Mouse (Mus musculus): ENCODE results near the gene Hspa1a. TPM values are rescaled to one million over a fixed set of nuclear protein-coding genes. Genes with fewer than 3 reads are reported as not detected.
"Not testable (repeated sequence)": the region's sequence is repeated elsewhere in the genome, so short reads cannot be mapped to it uniquely, and the experiment has no call there.

Hspa1a gene
- polyA plus RNA-seq, 1 experiment = 214 TPM

- H3K4me1 ChIP-seq (ENCODE audit: control insufficient read depth) = peaks cover 21% of the 10 kb centered on the region
- TF ChIP-seq TAL1 (IDR thresholded peaks at IDR 0.05; ENCODE audit: low read length) (no peak), GATA1 (IDR thresholded peaks at IDR 0.05; ENCODE audit: low read length) (no peak)
Observed at GRCm38 (mm10) chr17:35013221-35013620, 41.3 kb upstream of the Hspa1a start.

GRCm38 (mm10) chr17:35012430-35012829 is 40.5 kb upstream of the Hspa1a start:
- no peaks in the 10 kb centered on the region for H3K9me3 ChIP-seq (ENCODE audit: control insufficient read depth, low read length)
- H3K4me3 ChIP-seq (replicated peaks) = no peak overlapping the region
- H3K36me3 ChIP-seq (ENCODE audit: control insufficient read depth) = peaks cover 96% of the 10 kb centered on the region
- H3K4me1 ChIP-seq (ENCODE audit: control insufficient read depth) = peaks cover 17% of the 10 kb centered on the region
- TF ChIP-seq GATA1 (IDR thresholded peaks at IDR 0.05; ENCODE audit: low read length) (no peak), TAL1 (IDR thresholded peaks at IDR 0.05; ENCODE audit: low read length) (no peak)
- H3K27me3 ChIP-seq (ENCODE audit: control insufficient read depth) = no peaks in the 10 kb centered on the region

More at GRCm38 (mm10) chr17:35013221-35013620, 41.3 kb upstream of the Hspa1a start:
- Histone ChIP-seq H3K27me3 (ENCODE audit: control insufficient read depth) (no peaks in the 10 kb centered on the region), H3K4me3 (replicated peaks) (no peak overlapping the region), H3K36me3 (ENCODE audit: control insufficient read depth) (peaks cover 88% of the 10 kb centered on the region), H3K9me3 (ENCODE audit: control insufficient read depth, low read length) (no peaks in the 10 kb centered on the region)

- peaks cover 97% of the 10 kb centered on the region for H3K36me3 ChIP-seq (ENCODE audit: control insufficient read depth)
- peaks cover 9% of the 10 kb centered on the region for H3K4me1 ChIP-seq (ENCODE audit: control insufficient read depth)
Observed at GRCm38 (mm10) chr17:35011440-35011839, 39.5 kb upstream of the Hspa1a start.

GRCm38 (mm10) chr17:35009586-35009985 is 37.6 kb upstream of the Hspa1a start:
- Histone ChIP-seq H3K27me3 (ENCODE audit: control insufficient read depth) (no peaks in the 10 kb centered on the region), H3K36me3 (ENCODE audit: control insufficient read depth) (peaks cover 95% of the 10 kb centered on the region), H3K4me3 (replicated peaks) (no peak overlapping the region), H3K9me3 (ENCODE audit: control insufficient read depth, low read length) (no peaks in the 10 kb centered on the region), H3K4me1 (ENCODE audit: control insufficient read depth) (peaks cover 7% of the 10 kb centered on the region)
- TF ChIP-seq GATA1 (IDR thresholded peaks at IDR 0.05; ENCODE audit: low read length) = no peak
- TF ChIP-seq TAL1 (IDR thresholded peaks at IDR 0.05; ENCODE audit: low read length) = no peak

More at GRCm38 (mm10) chr17:35011440-35011839, 39.5 kb upstream of the Hspa1a start:
- H3K9me3 ChIP-seq (ENCODE audit: control insufficient read depth, low read length) = no peaks in the 10 kb centered on the region
- TF ChIP-seq GATA1 (IDR thresholded peaks at IDR 0.05; ENCODE audit: low read length) = no peak
- no peak for TF ChIP-seq TAL1 (IDR thresholded peaks at IDR 0.05; ENCODE audit: low read length)
- no peaks in the 10 kb centered on the region for H3K27me3 ChIP-seq (ENCODE audit: control insufficient read depth)
- H3K4me3 ChIP-seq (replicated peaks) = no peak overlapping the region

GRCm38 (mm10) chr17:35007387-35007991 is 35.5 kb upstream of the Hspa1a start:
- Histone ChIP-seq H3K4me3 (replicated peaks) (no peak overlapping the region), H3K4me1 (ENCODE audit: control insufficient read depth) (peaks cover 26% of the 10 kb centered on the region), H3K36me3 (ENCODE audit: control insufficient read depth) (peaks cover 87% of the 10 kb centered on the region), H3K9me3 (ENCODE audit: control insufficient read depth, low read length) (no peaks in the 10 kb centered on the region), H3K27me3 (ENCODE audit: control insufficient read depth) (no peaks in the 10 kb centered on the region)
- TF ChIP-seq GATA1 (IDR thresholded peaks at IDR 0.05; ENCODE audit: low read length) = no peak
- no peak for TF ChIP-seq TAL1 (IDR thresholded peaks at IDR 0.05; ENCODE audit: low read length)

GRCm38 (mm10) chr17:35005902-35006301 is 33.9 kb upstream of the Hspa1a start:
- H3K27me3 ChIP-seq (ENCODE audit: control insufficient read depth); H3K4me3 ChIP-seq (replicated peaks); H3K9me3 ChIP-seq (ENCODE audit: control insufficient read depth, low read length): not testable (repeated sequence)
- Histone ChIP-seq H3K4me1 (ENCODE audit: control insufficient read depth) (peaks cover 41% of the 10 kb centered on the region), H3K36me3 (ENCODE audit: control insufficient read depth) (peaks cover 71% of the 10 kb centered on the region)

GRCm38 (mm10) chr17:35005158-35005557 is 33.2 kb upstream of the Hspa1a start:
- Histone ChIP-seq H3K4me3 (replicated peaks) (no peak overlapping the region), H3K4me1 (ENCODE audit: control insufficient read depth) (peaks cover 41% of the 10 kb centered on the region), H3K36me3 (ENCODE audit: control insufficient read depth) (peaks cover 64% of the 10 kb centered on the region), H3K27me3 (ENCODE audit: control insufficient read depth) (no peaks in the 10 kb centered on the region), H3K9me3 (ENCODE audit: control insufficient read depth, low read length) (no peaks in the 10 kb centered on the region)
- TF ChIP-seq TAL1 (IDR thresholded peaks at IDR 0.05; ENCODE audit: low read length) = no peak
- TF ChIP-seq GATA1 (IDR thresholded peaks at IDR 0.05; ENCODE audit: low read length) = no peak

- Histone ChIP-seq H3K9me3 (ENCODE audit: control insufficient read depth, low read length) (no peaks in the 10 kb centered on the region), H3K4me3 (replicated peaks) (no peak overlapping the region), H3K4me1 (ENCODE audit: control insufficient read depth) (peaks cover 49% of the 10 kb centered on the region), H3K36me3 (ENCODE audit: control insufficient read depth) (peaks cover 60% of the 10 kb centered on the region), H3K27me3 (ENCODE audit: control insufficient read depth) (no peaks in the 10 kb centered on the region)
- no peak for TF ChIP-seq GATA1 (IDR thresholded peaks at IDR 0.05; ENCODE audit: low read length)
- TF ChIP-seq TAL1 (IDR thresholded peaks at IDR 0.05; ENCODE audit: low read length) = no peak
Observed at GRCm38 (mm10) chr17:35004075-35004717, 32.2 kb upstream of the Hspa1a start.

- Histone ChIP-seq H3K27me3 (ENCODE audit: control insufficient read depth) (no peaks in the 10 kb centered on the region), H3K9me3 (ENCODE audit: control insufficient read depth, low read length) (no peaks in the 10 kb centered on the region), H3K4me1 (ENCODE audit: control insufficient read depth) (peaks cover 59% of the 10 kb centered on the region), H3K4me3 (replicated peaks) (peak overlapping the region; percentile 87), H3K36me3 (ENCODE audit: control insufficient read depth) (peaks cover 60% of the 10 kb centered on the region)
- TF ChIP-seq TAL1 (IDR thresholded peaks at IDR 0.05; ENCODE audit: low read length) (no peak), GATA1 (IDR thresholded peaks at IDR 0.05; ENCODE audit: low read length) (no peak)
Observed at GRCm38 (mm10) chr17:35003022-35003838, 31.3 kb upstream of the Hspa1a start.
